Mouse (Mus musculus) liver, embryonic 14.5 days (tissue): ENCODE measurements at regions not wholly inside any gene's neighbourhood (a gene's known extent, or its start where the extent isn't known, plus 50 kb on each side); places are given as distances from the start of the nearest gene placed in this dataset.

Source experiments
- ATAC-seq: fragments of 200-750 bp; cut with Nextera tagmentation; 2 replicates; pipeline ENCODE4 v1.8.0; 2017; ENCODE audit warnings: moderate number of reproducible peaks, mild to moderate bottlenecking, moderate library complexity; ENCODE audit not compliant: insufficient read depth
- DNase-seq, 3 experiments: peaks; one replicate each; pipeline ENCODE4 v3.0.0-alpha.2; 2012 to 2013; ENCODE audit warnings: low read depth in 3 of 3, low spot score in 3 of 3
- H3K27ac ChIP-seq: fragments of 300-500 bp; sonication (generic); 2 replicates; pipeline ENCODE4 v1.5.1; 2014; ENCODE audit warnings: moderate library complexity, mild to moderate bottlenecking, control low read depth, inconsistent platforms
- H3K27me3 ChIP-seq: fragments of 300-500 bp; sonication (generic); 2 replicates; pipeline ENCODE4 v1.6.1; 2014; ENCODE audit warnings: mild to moderate bottlenecking, low read length, moderate library complexity; ENCODE audit not compliant: control insufficient read depth, insufficient read depth
- H3K36me3 ChIP-seq: fragments of 300-500 bp; sonication (generic); replicated peaks from 2 replicates; pipeline ENCODE4 v1.6.1; 2014; ENCODE audit warnings: low read depth; ENCODE audit not compliant: control insufficient read depth, insufficient read depth
- H3K4me1 ChIP-seq, 2 experiments: fragments of 200-500 bp in 1 of 2; fragments of 300-500 bp in 1 of 2; sonication (generic) in 1 of 2; replicated peaks; 2 replicates each; pipeline ENCODE4 v1.6.1; 2012 to 2014; ENCODE audit warnings: antibody characterized with exemption in 1 of 2, inconsistent platforms in 1 of 2, low read length in 1 of 2; ENCODE audit not compliant: control insufficient read depth in 2 of 2, insufficient read depth in 2 of 2
- H3K4me2 ChIP-seq: fragments of 300-500 bp; sonication (generic); 2 replicates; pipeline ENCODE4 v1.6.1; 2014; ENCODE audit warnings: low read depth, mild to moderate bottlenecking, control low read depth, moderate library complexity
- H3K4me3 ChIP-seq, 2 experiments: fragments of 200-500 bp in 1 of 2; fragments of 300-500 bp in 1 of 2; sonication (generic) in 1 of 2; 2 replicates each; pipeline ENCODE4 v1.5.1; 2012 to 2014; ENCODE audit warnings: low read depth in 2 of 2, low read length in 2 of 2, mild to moderate bottlenecking in 2 of 2, control low read depth in 1 of 2, inconsistent platforms in 1 of 2, moderate library complexity in 1 of 2; ENCODE audit not compliant: insufficient read depth in 1 of 2
- H3K9ac ChIP-seq: fragments of 300-500 bp; sonication (generic); replicated peaks from 2 replicates; pipeline ENCODE4 v1.6.1; 2014; ENCODE audit warnings: mild to moderate bottlenecking, control low read depth, moderate library complexity
- H3K9me3 ChIP-seq: fragments of 300-500 bp; sonication (generic); 2 replicates; pipeline ENCODE4 v1.6.1; 2016; ENCODE audit warnings: low read length, mixed read lengths; ENCODE audit not compliant: control insufficient read depth
- CTCF ChIP-seq: IDR thresholded peaks from 2 replicates; pipeline ENCODE4 v1.5.1; 2016; ENCODE audit warnings: antibody characterized with exemption, low read depth, control low read depth
- EP300 ChIP-seq: IDR thresholded peaks from 2 replicates; pipeline ENCODE4 v1.6.1; 2016; ENCODE audit warnings: antibody characterized with exemption, low read depth
- WGBS: fragments of 180-500 bp; shearing (Covaris S2); extraction: QIAGEN DNeasy Blood & Tissue Kit; methylation state at CpG from one replicate; pipeline ENCODE4 v1.1.7; 2014; ENCODE audit not compliant: insufficient replicate concordance; 5-methylcytosine and 5-hydroxymethylcytosine counted together

- 10% methylated on average over 3 of the region's 3 CpGs for WGBS
- Histone ChIP-seq H3K9me3 (no peaks in the 10 kb centered on the region), H3K36me3 (no peaks in the 10 kb centered on the region), H3K9ac (no peak overlapping the region), H3K4me1 (peaks cover 0 to 3% of the 10 kb centered on the region in 2 experiments; a peak in 1 of 4 replicates), H3K27ac (no peak overlapping the region), H3K27me3 (no peaks in the 10 kb centered on the region), H3K4me2 (no peak overlapping the region), H3K4me3 (no peak overlapping the region)
- DNase-seq (no peak), ATAC-seq (no peak)
- TF ChIP-seq EP300, result no peak
- no peak for TF ChIP-seq CTCF
These were observed 302.7 kb upstream of the Pik3r1 start for GRCm38 (mm10) chr13:102070740-102071139.

- 54% methylated on average over 4 of the region's 4 CpGs for WGBS
- Histone ChIP-seq H3K27ac (no peak overlapping the region), H3K36me3 (no peaks in the 10 kb centered on the region), H3K4me1 (0 out of 4 replicates have a peak, but pooled peaks cover 0 to 1% of the 10 kb centered on the region in 2 experiments), H3K9me3 (no peaks in the 10 kb centered on the region), H3K27me3 (no peaks in the 10 kb centered on the region), H3K4me3 (no peak overlapping the region), H3K4me2 (no peak overlapping the region), H3K9ac (no peak overlapping the region)
- TF ChIP-seq EP300 (no peak), CTCF (no peak)
- DNase-seq (no peak), ATAC-seq (no peak)
These were observed 304.3 kb upstream of the Pik3r1 start for GRCm38 (mm10) chr13:102072366-102072765.

GRCm38 (mm10) chr13:102087766-102088165 lies 319.7 kb upstream of the Pik3r1 start:
- Histone ChIP-seq H3K9me3 (no peaks in the 10 kb centered on the region), H3K4me3 (no peak overlapping the region), H3K9ac (no peak overlapping the region), H3K4me1 (no peaks in the 10 kb centered on the region; a peak in 1 of 4 replicates), H3K27ac (no peak overlapping the region), H3K27me3 (no peaks in the 10 kb centered on the region), H3K4me2 (no peak overlapping the region), H3K36me3 (no peaks in the 10 kb centered on the region)
- DNase-seq (no peak), ATAC-seq (no peak)
- no peak for TF ChIP-seq CTCF
- no peak for TF ChIP-seq EP300
- WGBS, result 78% methylated on average over 1 of the region's 1 CpGs

GRCm38 (mm10) chr13:102089551-102089950 lies 321.5 kb upstream of the Pik3r1 start:
- no peak overlapping the region for H3K4me2 ChIP-seq
- H3K4me3 ChIP-seq, result no peak overlapping the region
- H3K4me1 ChIP-seq, result no peaks in the 10 kb centered on the region; a peak in 1 of 4 replicates
- H3K9ac ChIP-seq, result no peak overlapping the region
- 10% methylated on average over 5 of the region's 5 CpGs for WGBS
- no peaks in the 10 kb centered on the region for H3K27me3 ChIP-seq
- TF ChIP-seq CTCF, result no peak
- TF ChIP-seq EP300, result no peak
- DNase-seq (no peak), ATAC-seq (no peak)
- no peaks in the 10 kb centered on the region for H3K9me3 ChIP-seq
- H3K27ac ChIP-seq, result no peak overlapping the region
- no peaks in the 10 kb centered on the region for H3K36me3 ChIP-seq

- Histone ChIP-seq H3K27ac (no peak overlapping the region), H3K9me3 (no peaks in the 10 kb centered on the region), H3K27me3 (no peaks in the 10 kb centered on the region), H3K9ac (no peak overlapping the region), H3K4me2 (no peak overlapping the region), H3K4me3 (no peak overlapping the region), H3K4me1 (no peaks in the 10 kb centered on the region; a peak in 1 of 4 replicates), H3K36me3 (no peaks in the 10 kb centered on the region)
- TF ChIP-seq CTCF, result no peak
- no peak for TF ChIP-seq EP300
- 29% methylated on average over 4 of the region's 4 CpGs for WGBS
- DNase-seq (no peak), ATAC-seq (no peak)
These were observed 326.2 kb upstream of the Pik3r1 start for GRCm38 (mm10) chr13:102094193-102094592.
